Mouse (Mus musculus) cerebellum, adult 18-20 months (tissue): ENCODE measurements at regions not wholly inside any gene's neighbourhood (a gene's known extent, or its start where the extent isn't known, plus 50 kb on each side); places are given as distances from the start of the nearest gene placed in this dataset.
"Not testable (repeated sequence)": the region's sequence is repeated elsewhere in the genome, so short reads cannot be mapped to it uniquely, and the experiment has no call there.

Source experiments
- DNase-seq, 2 experiments: peaks; one replicate each; pipeline ENCODE4 v3.0.0; 2021

DNA sequence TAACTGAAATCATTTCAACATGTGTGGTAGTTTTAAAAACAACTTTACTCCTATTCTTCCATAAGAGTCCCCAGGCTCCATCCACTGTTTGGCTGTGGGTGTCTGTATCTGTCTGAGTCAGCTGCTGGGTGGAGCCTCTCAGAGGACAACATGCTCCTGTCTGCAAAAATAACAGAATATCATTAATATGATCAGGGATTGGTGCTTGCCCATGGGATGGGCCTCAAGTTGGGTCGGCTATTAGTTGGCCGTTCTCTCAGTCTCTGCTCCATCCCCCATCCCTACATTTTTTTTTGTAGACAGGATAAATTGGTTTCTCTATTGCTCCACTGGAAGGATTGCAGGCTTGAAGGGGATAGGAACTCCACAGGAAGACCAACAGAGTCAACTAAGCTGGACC is 108.5 kb upstream of the Fgf16 start:
- not testable (repeated sequence) for DNase-seq

- no peak for DNase-seq
Observed at GRCm38 (mm10) chrX:105670531-105670930, 93.5 kb upstream of the Fgf16 start.

- no peak for DNase-seq
Observed at GRCm38 (mm10) chrX:105671247-105671646, 92.8 kb upstream of the Fgf16 start.

GRCm38 (mm10) chrX:105674860-105675259 is 89.2 kb upstream of the Fgf16 start:
- no peak for DNase-seq

DNA sequence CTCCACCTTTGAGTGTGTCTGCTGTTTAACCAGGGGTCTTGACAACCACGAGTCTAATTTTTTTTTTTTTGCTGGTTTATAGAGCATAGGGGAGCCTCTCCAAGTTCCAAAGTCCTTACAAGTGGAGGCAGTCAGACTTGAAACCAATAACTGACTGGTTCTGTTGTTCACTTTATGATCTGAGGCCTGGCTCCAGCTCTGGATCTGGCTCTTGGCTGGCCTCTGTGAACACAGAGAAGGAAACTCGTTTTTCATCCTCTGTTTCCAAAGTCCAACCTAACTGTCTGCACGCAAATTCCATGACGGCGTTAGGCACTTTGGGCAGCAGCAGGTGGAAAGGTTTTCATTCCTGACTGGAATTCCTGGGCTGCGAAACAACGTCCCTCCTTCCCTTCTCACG is 80.4 kb upstream of the Fgf16 start:
- DNase-seq: no peak

DNA sequence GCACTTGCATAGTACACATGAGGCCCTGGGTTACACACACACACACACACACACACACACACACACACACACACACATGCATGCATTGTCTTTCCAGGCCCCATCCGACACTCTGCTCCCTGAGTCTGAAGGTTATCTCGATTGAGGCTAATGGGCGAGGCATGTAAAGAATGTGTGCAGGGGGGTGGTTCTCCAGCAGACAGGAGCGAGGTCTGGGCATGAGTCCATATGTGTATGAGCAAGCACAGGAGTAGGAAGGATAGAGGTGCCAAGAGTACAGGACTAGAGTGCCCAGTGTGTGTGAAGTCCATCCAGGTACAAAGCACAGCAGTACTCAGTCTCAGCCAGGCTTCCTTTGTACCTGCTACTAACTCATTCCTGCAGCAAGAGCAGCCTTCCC is 79.6 kb upstream of the Fgf16 start:
- DNase-seq: peak; percentile 6 to 15

DNA sequence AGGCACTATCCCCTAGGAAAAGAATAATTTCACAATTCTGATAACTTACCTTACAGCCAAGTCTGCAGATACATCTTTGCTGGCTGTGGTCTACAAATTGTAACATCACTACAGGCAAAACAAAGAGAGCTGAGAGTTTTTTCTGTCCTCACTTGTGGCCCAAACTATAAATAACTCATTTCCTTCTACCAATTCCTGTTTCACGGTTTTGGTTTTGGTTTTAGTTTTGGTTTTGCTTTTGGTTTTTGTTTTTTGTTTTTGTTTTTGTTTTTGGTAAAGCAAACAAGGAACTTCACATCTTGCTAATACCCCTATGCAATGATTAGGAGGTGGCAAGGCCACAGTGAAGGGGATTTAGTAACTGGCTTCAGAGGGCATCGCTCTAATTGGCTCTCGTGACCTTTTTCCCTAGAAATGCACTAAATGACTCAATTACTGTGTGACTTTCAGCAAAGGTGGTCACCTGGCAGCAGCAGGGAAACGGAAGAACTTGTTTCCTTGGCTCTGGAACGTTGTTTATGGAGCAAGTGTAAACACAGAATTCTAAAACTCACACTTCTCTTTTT is 53.3 kb upstream of the Fgf16 start:
- DNase-seq: no peak
